Mouse (Mus musculus) MEL (cell line): ENCODE measurements at regions not wholly inside any gene's neighbourhood (a gene's known extent, or its start where the extent isn't known, plus 50 kb on each side); places are given as distances from the start of the nearest gene placed in this dataset.

Experiments
- CTCF ChIP-seq, 3 experiments: IDR thresholded peaks in 2 of 3; conservative IDR thresholded peaks in 1 of 3; 2 replicates each; pipeline ENCODE4 v1.5.1; 2011 to 2012; ENCODE audit warnings: low read length in 3 of 3, low read depth in 2 of 3, mild to moderate bottlenecking in 2 of 3, improper control_type of control experiment in 1 of 3, inconsistent platforms in 1 of 3, mixed read lengths in 1 of 3, moderate library complexity in 1 of 3; ENCODE audit not compliant: control insufficient read depth in 1 of 3, insufficient read depth in 1 of 3, poor library complexity in 1 of 3, severe bottlenecking in 1 of 3
- KAT2A ChIP-seq: conservative IDR thresholded peaks from 2 replicates; pipeline ENCODE4 v1.6.1; 2012; ENCODE audit warnings: low read depth, low read length, improper control_type of control experiment, inconsistent platforms
- POLR2A ChIP-seq, 2 experiments: IDR thresholded peaks; 2 replicates each; pipeline ENCODE4 v1.6.1; 2011 to 2012; ENCODE audit warnings: low read length in 2 of 2, mild to moderate bottlenecking in 2 of 2, control low read depth in 1 of 2, improper control_type of control experiment in 1 of 2, low read depth in 1 of 2, moderate library complexity in 1 of 2; ENCODE audit not compliant: control insufficient read depth in 1 of 2, insufficient read depth in 1 of 2, poor library complexity in 1 of 2
- POLR2AphosphoS2 ChIP-seq: IDR thresholded peaks from 2 replicates; pipeline ENCODE4 v1.6.1; 2011; ENCODE audit warnings: low read length, improper control_type of control experiment
- RCOR1 ChIP-seq: IDR thresholded peaks from 2 replicates; pipeline ENCODE4 v1.6.1; 2012; ENCODE audit warnings: low read depth, mild to moderate bottlenecking, inconsistent platforms, low read length, improper control_type of control experiment
- ZMIZ1 ChIP-seq: IDR thresholded peaks from 2 replicates; pipeline ENCODE4 v1.6.1; 2012; ENCODE audit warnings: low read depth, mild to moderate bottlenecking, inconsistent platforms, low read length, improper control_type of control experiment, moderate library complexity

- TF ChIP-seq POLR2AphosphoS2 (no peak), RCOR1 (no peak), KAT2A (no peak), CTCF (IDR thresholded peaks at IDR 0.05 in 2 of 3, conservative IDR thresholded peaks at IDR 0.05 in 1 of 3; ENCODE audit: control insufficient read depth in 1 of 3, insufficient read depth in 1 of 3, low read depth in 2 of 3, low read length in 3 of 3, poor library complexity in 1 of 3, severe bottlenecking in 1 of 3) (no peak), ZMIZ1 (no peak), POLR2A (IDR thresholded peaks at IDR 0.05; ENCODE audit: control insufficient read depth in 1 of 2, insufficient read depth in 1 of 2, low read depth in 1 of 2, low read length in 2 of 2, poor library complexity in 1 of 2) (no peak)
Measured at GRCm38 (mm10) chr6:61125431-61125830, 54.7 kb upstream of the Ccser1 start.
